Mouse (Mus musculus): ENCODE measurements around the gene Cyp27b1.

DNA sequence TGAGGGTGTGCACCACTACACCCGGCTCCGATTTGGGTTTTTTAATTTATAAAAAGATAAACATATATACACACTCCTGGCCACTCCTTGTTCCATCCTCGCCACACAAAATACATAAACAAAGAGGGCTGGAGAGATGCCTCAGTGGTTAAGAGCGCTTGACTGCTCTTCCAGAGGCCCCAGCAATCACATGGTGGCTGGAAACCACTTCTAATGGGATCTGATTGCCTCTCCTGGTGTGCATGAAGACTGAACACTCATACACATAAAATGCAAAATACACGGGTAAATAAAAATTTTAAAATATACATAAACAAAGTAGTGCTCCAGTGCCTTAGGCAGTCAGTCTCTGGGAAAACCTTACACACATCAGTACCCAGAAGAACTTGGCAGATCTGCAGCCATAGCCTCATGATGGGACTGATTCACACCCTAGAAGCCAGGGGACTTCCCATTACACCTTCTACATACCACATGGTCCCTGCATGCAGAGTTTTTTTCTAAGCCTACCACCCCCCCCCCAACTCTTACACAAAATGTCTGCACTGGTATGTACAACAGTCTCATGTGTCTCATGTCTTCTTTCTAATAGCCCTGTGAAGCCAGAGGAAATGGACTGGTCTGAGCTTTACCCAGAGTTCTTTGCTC lies 5.5 kb upstream of the Cyp27b1 start:
- TF ChIP-seq POLR2A (IDR thresholded peaks at IDR 0.05; ENCODE audit: control insufficient read depth, low read depth, low read length): no peak
- no peak for TF ChIP-seq CTCF (IDR thresholded peaks at IDR 0.05; ENCODE audit: control insufficient read depth, insufficient read depth, insufficient replicate concordance, low read depth, low read length)
